Mouse (Mus musculus) thymus, postnatal 4 days (tissue): ENCODE results near the gene Cldn19.
A peak's percentile ranks its signal among the peaks of the same experiment; 100 is the strongest.
"Not testable (repeated sequence)": the region's sequence is repeated elsewhere in the genome, so short reads cannot be mapped to it uniquely, and the experiment has no call there.

Experiments used
- DNase-seq: peaks from one replicate; pipeline ENCODE4 v3.0.0; 2021

Gene Cldn19

DNA sequence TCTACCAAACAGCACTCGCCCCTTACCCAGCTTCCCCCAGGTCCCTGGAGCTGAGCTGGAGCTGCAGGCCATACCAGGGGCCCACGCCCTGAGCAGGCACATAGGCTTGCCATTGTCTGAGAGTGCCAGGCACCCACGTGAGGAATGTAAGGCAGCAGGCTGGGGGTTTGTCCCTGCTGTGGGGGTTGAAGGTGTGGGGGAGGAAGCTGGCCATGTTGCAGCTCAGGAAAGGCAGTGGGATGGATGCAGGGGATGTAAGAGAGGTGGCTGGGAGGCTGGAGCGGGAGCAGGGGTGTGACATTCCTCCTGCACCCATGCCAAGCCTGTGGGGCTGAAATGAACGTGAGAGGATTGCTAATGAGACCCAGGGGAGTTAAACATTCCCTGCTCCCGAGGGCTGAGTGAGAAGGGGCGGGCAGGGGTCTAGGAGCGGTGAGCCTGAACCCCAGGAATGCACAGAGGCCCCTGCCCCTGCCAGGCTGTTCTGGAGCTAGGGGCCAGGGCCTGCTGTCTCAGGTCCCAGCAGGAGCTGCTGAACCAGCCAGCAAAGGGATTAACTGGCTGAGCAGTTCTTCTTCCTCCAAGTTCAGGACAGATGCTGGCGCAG lies 1.1 kb upstream of the Cldn19 start:
- no peak for DNase-seq

DNA sequence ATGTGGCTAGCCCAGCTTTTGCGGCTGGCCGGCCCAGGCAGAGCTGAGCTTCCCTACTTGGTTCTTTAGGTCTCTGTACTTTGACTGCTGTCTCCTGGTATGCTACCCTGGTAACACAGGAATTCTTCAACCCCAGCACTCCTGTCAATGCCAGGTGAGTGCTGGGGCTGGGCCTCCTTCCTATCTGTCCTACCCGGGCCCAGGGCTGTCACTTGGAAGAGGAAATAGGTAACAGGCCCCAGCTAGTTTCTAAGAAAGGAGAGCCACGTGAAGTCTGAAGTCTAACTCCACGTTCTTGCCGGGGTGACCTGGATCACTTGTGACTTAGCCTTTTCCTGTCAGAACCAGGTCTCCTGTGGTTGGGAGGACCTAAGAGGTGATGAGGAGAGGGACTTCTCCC lies 1.9 kb downstream of the Cldn19 start:
- DNase-seq = no peak

DNA sequence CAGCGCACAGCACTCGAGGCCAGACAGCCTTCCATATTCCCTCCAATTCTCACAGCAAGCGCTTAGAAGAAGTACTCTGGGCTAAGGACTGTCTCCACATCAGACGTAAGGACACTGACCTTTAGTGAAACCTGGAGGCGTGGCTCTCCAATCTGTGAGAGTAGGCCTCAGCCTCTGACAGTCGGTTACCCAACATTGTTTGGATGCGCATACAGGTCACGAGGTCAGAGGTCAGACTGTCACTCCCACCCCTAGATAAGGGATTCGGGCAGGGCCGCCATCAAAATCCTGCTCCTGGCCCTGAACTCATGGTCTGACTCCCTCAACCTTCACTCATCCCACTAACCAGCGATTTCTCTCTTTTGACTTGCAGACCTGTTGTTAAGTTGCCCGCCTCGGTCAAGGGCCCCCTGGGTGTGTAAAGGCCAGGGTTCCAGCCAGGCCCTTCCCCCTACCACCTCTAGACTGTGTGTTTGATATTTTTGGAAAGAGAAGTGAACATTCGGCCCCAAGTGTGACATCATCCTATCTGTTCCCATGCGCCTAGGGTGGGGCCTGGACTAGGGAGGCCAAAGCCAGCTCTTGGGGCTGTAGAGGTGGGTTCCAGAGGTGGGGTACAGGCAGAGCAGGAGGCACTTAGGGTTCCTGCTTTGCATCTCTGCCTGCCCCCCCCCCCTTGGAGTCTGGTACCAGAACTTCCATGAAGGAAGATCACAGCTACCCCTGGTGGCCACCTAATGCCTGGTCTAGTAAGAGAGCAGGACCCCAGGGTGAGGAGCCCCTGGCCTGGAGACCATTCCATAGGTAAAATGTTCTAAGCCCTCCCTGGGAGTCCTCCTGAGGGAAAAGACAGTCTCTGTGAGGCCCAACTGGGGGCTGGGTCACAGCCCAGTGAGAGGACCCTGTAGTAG lies 4.4 kb downstream of the Cldn19 start:
- no peak for DNase-seq

DNA sequence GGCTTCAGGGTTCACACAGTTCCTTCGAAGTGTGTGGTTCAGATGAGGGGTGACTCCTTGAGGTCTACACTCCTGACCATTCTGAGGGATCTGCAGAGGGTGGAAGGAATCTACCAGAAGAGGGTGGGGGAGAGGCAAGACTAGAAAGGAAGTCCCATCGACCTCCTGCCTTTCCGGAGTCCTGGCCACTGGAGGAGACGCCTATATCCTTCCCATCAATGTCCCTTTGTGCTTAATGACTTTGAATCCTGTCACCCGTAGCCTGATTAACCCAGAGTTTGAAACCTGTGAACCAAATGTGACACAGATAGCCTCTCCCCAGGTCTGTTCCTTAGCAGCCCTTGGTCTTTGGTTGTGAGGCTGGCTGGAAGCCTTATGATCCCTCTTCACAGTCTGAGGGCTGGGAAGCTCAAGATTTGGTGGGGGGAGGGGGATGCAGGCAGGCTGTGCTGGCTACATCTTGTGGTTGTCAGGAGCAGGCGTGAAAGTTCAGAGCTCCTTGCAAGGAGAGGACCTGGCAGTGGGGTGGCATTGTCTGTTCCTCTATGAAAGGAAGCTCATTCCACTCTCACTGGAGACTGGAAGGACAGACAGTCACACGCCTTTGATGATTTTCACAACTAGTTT lies 6.0 kb downstream of the Cldn19 start:
- DNase-seq = no peak

DNA sequence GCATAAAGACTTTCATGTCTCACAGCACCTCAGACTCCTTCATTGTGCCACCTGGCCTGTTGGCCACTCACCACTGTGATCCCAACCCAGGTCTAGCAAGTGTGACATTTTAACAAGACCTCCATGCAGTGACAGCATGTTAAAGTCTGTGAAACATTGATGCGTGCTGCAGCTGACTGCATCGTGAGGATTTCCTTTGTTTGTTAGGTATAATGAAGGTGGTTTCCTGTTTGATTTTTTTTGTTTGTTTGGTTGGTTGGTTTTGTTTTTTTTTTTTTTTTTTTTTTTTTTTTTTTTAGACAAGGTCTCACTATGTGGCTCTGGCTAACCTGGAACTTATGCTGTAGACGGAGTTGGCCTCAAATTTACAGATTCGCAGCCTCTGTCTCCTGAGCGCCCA lies 7.3 kb downstream of the Cldn19 start:
- no peak for DNase-seq

DNA sequence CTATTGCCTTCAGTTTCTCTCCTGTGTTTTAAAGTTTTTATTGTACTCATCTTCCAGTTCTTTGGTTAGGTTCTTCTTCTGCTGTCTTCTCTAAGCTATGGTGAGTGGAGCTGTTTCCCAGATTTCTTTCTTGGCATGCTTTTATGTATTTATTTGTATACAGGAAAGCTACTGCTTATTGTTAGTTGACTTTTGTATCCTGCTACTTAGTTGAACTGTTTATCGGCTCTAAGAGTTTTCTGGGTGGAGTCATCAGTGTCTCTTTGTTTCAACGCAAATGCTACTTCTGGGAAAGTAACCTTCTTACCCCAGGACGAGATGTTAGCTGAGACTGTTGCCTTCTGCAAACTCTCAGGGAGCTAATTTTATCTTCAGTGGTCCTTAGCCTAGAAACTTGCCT lies 8.2 kb downstream of the Cldn19 start:
- DNase-seq = no peak

DNA sequence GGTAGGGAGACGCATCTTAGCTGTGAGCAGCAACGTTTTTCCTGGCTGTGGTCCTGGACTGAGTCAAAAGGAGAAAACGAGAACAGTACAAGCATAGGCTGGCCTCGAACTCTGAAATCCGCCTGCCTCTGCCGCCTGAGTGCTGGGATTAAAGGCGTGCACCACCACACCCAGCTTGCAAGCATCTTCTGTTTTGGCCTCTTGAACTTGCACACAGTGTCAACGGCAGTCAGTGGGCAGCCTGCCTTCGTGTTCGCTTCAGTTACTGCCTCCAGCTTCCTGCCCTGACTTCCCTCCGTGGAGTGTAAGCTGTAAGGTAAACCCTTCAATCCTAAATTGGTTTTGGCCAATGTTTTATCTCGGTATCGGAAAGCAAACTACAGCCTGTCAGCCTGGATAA lies 11.4 kb downstream of the Cldn19 start:
- DNase-seq = no peak

DNA sequence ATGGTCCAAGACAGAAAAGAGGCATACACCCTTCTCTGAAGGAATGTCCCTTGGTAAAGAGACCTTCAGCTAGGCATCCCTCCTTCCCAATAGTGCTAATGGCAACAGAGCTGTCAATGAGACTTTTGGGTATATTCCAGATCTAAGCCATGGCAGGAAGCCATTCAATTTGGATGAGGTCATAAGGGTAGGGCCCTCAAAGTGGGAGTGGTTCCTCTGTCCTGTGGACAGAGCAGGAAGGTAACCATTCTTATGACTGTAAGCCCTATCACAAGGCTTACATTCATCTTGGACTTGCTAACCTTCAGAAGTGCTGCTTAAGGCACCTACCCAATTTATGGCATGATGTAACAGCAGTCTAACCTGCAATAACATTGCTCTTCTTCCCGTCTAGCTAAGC lies 19.4 kb downstream of the Cldn19 start:
- DNase-seq = no peak

DNA sequence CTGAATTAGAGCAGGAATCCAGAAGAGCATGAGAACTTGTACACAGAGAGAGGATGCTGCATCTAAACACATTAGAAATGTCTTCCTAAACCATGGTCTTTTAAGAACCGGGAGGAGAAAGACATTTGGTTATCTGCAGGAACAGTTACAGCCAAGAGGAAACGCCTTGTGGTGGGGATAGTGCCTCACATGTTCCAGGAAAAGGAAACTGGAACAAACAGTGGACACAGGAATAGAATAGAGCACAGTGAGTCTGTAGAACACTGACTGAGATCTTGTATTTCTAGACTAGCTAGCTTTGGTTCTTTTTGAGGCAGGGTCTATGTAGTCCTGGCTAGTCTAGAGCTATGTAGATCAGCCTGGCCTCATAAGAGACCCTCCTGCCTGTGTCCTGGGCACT lies 20.0 kb downstream of the Cldn19 start:
- no peak for DNase-seq

DNA sequence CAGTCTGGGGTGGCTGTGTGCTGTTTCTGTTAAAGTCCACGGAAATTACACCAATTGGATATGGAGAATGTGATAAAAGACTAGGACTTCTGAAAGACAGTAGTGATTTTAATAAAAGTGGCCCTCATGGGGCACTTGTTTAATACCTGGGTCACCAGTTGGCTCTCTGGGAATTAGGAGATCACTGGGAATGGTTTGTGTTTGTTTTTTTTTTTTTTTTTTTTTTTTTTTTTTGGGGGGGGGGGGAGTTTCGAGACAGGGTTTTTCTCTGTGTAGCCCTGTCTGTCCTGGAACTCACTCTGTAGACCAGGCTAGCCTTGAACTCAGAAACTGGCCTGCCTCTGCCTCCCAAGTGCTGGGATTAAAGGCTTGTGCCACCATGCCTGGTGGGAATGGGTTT lies 20.5 kb downstream of the Cldn19 start:
- no peak for DNase-seq

DNA sequence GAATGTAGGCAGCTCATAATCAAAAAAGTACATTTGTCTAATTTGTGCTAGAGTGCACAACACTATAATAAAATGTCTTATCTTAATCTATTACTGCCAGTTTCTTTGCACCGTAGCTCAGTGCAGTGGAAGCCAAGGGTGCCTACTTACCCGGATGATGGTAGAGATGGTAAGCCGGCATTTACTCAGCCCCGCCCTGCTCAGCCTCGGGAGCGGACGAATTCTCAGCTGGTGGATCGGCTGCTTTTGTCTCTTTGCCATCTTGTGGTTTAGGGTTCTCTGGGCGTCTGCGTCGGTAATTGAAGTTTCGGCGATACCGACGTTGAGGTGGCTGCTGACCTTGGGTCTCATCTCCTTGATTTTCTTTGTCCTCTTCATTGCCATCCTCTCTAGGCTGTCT lies 23.6 kb downstream of the Cldn19 start:
- not testable (repeated sequence) for DNase-seq

DNA sequence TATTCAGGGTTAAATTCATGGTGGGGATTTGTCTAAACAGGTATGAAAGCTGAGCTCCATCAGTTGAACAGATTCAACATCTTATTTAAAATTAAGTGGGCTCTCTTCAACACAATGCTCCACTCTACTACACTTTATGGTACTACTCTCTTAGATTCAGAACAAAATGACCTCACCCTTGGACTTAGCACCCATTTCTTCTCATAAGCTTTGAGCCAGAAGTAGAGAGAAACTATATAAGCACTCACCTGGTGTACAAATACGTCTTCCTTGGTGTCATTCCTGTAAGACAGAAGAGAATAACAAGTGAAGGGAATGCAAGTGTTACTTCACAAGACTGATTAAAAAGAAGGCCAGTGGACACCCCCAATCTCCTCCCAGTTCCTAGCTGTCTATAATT lies 29.6 kb downstream of the Cldn19 start:
- no peak for DNase-seq

DNA sequence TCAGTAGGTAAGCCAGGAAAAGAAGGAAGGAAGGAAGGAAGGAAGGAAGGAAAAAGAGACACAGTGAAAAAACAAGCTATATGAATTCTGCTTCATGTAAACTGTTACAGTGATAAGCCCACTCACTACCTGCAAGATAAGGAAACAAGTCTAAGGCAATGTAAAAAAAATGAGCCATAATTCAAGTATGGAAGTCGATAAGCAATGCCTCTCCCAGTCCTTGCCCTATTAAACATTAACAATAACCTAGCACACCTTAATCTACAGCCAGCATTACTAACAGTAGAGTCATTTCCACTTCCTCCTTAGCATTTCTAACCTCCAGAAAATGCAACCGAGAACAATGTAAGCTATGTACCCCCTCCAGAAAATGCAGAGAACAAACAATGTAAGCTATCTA lies 30.1 kb downstream of the Cldn19 start:
- no peak for DNase-seq

DNA sequence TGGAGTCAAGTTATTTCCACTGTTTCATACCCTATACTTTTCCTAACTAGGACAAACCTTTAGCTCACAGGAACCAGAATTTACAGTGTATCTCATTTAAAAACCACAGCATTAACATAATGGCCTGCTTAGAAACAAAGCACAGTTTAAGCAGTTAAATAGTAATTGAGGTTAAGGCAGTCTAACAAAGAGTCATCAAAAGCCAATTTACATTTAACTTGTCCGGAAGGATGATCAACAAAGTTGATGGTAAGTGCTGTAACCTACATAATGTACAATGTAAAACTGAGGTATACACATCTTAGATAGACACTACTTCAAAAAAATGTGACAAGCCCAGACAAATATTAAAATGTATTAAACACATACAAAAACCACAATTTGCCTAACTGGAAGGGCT lies 36.7 kb downstream of the Cldn19 start:
- no peak for DNase-seq

DNA sequence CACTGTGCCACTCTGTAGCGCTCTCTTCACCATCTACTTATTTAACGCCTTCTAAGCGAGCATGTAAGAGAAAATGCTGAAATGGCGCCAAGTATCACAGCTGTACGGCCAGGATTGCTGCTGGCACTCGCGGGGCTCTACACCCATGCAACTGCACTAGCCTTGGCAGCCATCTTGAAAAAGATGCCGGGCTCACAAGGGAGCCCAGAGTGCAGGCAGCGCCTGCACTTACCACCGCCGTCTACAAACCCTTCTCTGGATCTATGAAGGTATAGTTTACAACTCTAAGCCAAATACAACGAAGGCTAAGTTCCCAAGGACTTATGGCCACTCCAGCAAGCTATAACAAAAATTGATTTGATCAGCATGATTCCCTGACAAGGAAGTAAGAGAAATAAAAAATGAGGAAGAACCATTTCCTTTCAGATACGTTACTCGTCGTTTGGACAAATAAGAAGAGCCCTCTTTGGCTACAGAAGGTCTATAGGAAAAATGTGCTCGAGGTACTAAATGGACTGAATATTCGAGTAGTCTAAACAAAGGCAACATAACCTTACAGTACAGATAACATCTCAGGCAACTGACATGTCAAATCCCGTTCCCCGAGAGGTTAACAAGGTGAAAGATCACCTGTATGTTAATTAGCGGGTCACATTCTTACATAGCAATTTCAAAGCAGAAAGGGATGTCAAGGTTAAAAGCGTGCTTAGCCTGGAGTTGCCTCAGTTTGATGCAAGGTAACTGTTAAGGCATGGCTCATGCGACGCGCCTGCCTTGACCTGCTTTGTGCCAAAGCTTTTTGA lies 37.8 kb downstream of the Cldn19 start:
- peak; percentile 64 for DNase-seq

DNA sequence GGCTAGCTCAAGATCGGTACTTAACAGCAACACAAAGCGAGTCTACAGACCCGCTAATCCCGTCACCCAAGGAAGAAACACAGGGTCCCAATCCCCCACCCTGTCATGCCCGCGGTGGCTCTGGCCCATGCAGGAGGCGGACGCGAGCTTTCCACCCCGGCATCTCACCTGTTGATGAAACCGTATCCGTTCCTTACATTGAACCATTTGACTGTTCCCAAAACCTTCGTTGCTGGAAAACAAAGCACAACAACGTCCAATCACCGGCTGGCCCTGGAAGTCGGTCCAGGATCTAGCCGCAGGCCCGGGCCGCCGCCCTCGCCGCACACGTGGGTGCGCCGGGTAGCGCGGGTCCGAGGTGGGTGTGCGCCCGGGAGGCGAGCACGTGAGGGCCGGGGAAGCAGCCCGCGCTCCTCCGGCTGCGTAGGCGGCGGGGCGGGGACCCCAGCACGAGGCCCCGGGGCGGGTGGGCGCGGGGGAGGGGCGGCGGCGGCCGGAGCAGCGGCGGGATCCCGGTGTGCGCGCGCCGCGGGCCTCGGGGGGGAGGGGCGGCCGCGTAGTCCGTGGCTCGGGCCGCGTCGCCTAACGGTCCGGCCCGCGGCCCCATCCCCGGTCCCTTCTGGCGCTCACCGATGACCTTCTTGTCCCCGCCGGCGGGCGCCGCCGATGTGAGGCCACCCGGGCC lies 38.5 kb downstream of the Cldn19 start:
- peak; percentile 66 for DNase-seq

DNA sequence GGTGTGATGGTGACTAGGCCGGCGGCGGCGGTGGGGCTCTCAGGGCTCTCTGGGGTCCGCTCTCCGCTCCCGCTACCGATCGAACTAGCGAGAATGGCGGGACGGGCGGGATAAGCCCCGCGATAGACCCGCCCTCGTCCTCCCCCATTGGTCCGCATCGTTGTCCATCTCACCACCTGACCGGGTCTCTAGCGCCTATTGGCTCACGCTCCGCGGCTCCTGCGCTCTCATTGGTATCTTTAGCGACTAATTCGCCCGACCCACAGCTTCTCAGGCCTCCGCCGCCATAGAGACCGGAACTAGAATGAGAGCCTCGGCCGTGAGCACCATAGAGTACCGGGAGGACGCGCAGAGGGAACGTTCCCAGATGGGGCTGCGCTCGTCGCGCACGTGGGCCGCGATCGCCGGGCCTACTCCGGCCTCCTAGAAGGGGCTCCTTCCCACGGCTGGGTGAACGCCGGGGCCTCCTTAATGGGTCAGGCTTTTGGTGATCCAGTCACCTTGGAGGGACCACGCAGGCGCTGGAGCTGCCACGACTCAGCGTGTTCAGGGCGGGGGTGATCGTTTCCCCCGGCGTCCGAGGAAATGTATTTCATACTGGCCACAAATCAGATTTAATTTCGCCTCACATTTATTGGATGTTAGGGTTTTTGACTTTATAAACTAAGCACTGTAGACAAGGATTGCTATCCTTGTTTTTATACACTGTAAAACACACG lies 39.4 kb downstream of the Cldn19 start, which contains the start of gene Ybx1:
Gene Ybx1, minus strand, starts transcription at position 190 of the 719 bp plus-strand sequence.
- DNase-seq = peak; percentile 99

DNA sequence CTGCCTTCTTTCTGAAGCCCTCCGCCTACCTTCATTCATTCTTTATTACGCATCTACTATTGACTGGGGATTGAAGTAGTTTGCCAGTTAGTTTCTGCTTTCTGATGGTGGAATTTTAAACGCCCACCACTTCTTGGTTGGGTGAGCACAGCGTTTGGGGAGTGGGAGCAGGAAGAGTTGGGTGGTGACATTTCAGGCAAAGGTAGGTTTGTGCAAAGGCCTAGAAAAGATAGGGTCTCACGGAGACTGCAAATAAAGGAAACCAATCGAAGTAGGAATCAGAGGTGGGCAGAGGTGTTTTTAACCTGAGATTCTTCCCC lies 39.9 kb downstream of the Cldn19 start:
- DNase-seq = no peak

DNA sequence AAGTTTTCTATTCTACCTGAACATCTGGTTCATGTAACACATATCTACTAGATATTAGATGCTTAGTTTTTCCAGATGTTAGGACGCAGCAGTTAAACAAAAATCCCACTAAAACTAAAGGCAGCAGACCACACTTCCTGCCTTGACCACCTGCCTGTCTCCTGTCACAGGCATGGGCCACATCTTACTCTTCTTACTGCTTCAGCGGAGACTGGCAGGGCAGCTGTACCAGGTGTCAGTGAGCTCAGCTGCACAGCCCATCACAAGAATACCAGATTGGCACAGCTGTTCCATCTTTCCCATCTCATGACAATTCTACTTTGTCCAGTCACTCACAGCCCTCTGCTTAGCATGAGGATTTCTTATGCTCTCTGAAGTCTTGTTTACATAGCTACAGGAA lies 42.1 kb downstream of the Cldn19 start:
- no peak for DNase-seq

DNA sequence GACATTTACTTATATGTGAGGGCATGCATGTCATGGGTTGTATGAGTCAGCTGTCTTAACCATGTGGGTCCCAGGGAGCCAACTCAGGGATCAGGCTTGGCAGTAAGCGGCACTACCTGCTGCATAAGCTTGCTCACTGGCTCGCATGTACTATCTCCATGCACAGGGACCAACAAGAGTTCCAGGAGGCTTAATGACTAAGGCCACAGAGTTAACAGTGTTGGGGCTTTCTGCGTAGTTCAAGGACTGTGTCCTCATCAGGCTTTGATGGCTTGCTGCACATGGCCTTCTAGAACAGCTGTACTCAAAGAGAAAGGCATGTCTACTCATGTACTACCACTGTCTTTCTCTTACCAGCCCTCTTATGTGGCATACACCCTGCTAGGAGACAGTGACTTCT lies 45.5 kb downstream of the Cldn19 start:
- no peak for DNase-seq

DNA sequence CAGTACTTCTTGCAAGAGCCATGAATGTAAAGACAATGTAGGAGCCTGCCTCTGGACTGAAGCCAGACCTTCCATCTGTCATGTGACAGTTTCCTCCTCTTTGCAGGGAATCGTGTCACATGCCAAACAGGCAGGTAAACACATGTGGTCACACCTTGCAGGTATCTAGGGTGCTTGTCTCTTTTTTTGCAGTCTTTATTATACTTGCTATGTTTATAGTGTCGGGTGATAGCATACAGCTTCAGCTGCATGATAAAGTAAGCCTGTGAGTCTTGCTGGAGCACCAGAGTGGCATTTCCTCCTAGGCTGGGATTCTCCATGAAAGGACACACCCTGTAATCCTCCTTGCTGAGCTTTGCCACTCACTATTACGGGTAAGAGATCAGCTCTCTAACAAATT lies 46.6 kb downstream of the Cldn19 start:
- no peak for DNase-seq

DNA sequence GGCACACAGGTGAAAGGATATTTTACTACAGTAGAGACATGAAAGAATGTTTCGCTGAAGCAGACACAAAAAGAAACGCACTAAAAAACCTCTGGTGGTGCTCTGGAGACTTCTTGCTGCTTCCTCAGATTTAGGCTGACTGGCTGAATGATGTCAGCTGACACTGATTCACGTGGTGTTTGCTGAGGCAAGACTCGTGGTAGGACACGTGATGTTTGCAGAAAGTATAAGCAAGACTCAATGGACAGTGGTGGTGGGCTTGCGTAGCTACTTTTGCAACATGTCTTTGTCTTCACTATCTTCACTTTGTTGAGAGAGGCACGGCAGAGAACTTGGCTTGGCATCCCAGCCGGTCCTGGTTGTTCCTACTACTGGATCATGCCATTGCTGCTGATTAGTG lies 48.1 kb downstream of the Cldn19 start:
- no peak for DNase-seq
